Mouse (Mus musculus): ENCODE results near the gene Ndufa8.

DNA sequence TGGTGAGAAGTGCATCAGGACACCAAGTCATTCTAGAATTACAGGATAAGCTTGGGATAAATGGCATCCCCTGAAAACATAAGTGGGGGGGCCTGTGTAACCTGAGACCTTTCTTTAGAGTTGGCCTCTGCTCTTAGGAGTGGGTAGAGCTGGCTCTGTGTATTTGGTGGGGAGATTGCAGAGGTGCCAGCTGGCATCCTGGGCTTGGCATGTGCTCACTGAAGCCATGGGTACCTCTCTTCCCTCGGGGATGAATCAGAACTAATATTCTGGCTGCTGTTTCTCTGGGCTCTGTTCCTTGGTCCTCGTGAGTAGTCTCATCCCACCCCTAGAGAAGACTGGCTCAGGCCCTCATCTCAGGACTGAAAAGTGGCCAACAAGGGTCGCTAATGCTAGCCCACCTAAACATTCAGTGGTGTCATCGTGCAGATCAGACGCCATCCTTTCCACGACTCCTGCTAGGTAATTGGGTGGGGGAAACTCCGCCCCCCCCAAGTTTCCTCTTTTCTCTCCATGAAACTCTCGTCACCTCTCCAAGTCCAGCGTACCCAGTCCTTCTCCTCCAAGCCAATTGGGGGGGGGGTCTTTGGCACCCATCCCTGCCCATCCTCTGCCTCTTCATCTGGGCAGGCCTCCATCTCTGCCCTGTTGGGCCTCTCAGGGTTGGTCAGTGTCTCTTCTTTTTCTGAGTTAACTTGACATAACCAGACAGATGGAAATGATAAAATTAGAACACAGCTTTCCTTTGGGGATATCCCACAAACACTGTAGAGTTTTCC lies 33.8 kb upstream of the Ndufa8 start:
- TF ChIP-seq CTCF (IDR thresholded peaks at IDR 0.05; ENCODE audit: low read depth, low read length) (no peak), POLR2A (IDR thresholded peaks at IDR 0.05; ENCODE audit: extremely low read depth, insufficient read depth, low read length) (no peak)
